Mouse (Mus musculus): ENCODE measurements around the gene Zic2.

Gene Zic2

DNA sequence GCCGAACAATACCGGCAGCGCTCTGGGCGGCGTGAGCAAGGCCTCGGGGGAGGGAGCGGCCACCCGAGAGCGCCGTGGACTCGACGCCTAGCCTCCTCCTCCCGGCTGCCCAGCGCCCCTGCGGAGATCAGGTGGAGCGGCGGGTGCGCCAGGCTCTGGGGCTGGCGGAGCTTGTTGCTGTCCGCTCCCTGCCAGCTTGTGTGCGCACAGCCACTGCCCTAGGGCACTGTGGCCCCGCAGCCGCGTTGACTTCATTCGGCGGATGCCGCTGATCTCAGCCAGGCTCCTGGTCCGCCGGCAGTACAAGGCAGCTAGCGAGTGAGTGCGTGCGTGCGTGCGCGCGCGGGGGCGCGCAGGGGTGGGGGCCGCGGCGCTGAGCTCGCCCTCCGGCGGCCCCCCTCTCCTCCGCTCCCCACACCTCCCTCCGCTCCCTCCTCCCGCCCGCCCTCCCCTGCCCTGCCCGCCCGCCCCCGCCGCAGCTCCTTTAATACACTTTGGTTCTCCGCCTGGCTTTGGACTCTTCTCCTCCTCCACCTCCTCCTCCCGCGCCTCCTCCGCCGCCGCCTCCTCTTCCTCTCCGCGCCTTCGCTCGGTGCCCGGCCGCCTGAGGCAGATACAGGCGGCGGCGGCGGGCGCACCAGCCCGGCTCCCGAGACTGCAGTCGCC lies at the start of gene Zic2:
Gene Zic2 (plus strand): TSS at position 545 of the 666 bp plus-strand sequence.
- DNase-seq = peak; percentile 97 to 98

DNA sequence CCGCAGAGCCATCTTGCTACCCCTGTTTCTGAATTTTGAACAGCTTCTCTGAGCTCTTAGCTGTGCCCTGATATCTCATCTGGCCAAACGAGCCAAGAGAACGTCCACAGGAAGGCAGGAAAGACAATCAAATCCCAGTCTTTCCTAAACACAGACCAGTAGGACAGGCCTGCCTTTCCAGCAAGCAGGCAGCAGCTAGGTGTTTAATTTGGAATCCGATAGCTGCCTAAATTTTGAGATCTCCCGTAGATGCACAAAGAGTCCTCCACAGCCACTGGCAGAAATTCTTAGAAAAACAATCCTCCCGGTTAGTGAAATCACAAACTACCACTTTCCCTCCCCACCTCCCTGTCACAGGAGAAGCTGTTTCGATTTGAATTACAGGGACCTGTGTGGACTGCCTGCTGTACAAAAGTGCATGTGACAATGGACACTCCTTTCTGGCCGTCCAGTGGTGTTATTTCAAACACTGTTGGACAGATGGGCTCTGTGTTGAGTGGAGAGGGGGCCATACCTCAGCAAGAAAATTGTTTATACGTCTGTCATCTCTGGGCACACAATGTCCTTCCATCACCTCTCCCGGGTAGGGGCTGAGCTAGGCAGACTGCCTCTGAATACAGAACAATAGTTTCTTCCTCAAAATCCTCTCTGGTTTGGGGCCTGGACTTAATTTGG lies 48.6 kb upstream of the Zic2 start:
- no peak for DNase-seq

DNA sequence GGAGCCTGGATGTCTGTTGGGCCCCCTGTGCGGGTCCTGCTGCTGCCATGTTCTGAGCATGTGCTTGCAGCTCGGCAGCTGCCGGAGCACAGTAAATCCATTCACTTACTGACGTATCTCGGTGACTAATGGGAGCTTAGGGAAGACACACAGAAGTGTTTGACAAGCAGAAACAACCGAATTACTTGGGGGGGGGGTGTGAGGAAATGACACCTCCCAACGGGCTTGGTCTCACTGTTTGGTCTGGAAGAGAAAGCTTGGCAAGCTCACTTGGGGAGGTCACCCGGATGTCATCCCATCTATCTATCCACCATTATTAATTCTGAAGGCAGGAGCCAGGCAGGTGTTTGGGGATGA lies 48.1 kb upstream of the Zic2 start:
- no peak for DNase-seq

DNA sequence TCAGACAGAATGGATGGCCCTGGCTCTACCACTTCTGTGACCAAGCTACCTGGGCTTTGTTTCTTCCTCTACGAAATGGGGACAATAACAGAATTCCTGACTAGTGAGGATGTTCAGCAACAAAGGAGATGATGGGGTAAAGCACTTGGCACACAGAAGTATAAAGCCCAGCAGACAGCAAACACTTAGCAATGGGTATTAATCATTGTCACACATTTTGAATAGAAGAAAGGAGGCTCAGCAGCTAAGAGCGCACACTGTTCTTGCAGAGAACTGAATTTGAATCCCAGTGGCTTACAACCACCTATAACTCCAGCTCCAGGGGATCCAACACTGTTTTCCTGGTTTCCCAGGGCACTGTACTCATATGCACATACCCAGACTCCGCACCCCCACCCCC lies 47.6 kb upstream of the Zic2 start:
- DNase-seq = no peak

DNA sequence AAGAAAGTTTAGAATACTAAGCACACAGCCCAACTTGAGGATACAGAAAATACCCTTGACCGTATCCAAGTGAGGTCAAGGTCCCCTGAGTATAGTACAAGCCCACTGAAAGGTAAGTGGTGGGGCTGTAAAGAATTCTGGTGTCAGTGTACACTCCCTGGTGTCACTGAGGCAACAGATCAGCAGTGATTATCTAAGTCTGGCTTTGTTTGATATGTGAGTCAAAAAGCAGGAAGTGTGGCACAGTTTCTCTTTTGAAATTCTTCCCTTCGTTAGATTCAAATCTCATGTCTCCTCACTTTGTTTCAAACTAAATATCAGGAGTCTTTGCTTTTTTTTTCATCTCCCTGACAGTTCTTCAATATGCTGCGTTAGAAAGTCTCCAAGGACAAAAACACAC lies 42.7 kb upstream of the Zic2 start:
- DNase-seq = no peak

DNA sequence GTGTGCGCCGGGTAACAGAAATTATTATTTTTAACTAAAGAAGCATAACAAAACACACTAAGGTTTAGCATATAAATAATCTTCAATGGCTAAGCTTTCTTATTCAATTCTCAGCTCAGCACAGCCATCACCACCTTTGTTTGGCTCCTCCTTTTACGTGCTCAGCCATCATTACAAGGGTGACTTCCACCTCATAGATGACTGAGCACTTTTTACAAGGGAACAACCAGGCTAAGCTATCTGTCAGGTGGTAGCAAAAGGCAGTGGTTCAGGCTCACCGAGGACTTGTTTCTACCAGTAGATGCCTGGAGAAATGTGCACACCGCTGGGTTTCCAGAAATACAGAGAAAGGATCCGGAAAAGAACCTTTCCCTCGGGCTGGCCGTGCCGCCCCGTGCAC lies 41.2 kb upstream of the Zic2 start:
- DNase-seq = no peak

DNA sequence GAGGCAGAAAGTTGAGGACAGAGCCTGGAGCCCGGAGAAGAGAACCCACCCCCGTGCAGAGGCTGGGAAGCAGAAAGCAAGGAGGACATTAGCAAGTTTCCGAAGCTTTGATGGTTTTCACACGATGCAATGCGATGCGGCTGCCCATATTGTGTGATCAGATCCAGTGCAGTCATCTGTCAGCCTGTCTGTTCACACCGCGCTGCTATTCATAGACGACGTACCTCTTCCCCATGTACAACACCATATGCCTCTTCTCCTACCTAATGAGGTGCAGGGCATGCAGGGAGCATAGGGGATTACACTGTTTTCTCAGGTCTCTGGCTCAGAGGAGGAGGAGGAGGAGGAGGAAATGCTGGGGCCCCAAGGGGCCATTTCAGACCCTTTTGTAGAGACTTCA lies 38.4 kb upstream of the Zic2 start:
- DNase-seq = no peak

DNA sequence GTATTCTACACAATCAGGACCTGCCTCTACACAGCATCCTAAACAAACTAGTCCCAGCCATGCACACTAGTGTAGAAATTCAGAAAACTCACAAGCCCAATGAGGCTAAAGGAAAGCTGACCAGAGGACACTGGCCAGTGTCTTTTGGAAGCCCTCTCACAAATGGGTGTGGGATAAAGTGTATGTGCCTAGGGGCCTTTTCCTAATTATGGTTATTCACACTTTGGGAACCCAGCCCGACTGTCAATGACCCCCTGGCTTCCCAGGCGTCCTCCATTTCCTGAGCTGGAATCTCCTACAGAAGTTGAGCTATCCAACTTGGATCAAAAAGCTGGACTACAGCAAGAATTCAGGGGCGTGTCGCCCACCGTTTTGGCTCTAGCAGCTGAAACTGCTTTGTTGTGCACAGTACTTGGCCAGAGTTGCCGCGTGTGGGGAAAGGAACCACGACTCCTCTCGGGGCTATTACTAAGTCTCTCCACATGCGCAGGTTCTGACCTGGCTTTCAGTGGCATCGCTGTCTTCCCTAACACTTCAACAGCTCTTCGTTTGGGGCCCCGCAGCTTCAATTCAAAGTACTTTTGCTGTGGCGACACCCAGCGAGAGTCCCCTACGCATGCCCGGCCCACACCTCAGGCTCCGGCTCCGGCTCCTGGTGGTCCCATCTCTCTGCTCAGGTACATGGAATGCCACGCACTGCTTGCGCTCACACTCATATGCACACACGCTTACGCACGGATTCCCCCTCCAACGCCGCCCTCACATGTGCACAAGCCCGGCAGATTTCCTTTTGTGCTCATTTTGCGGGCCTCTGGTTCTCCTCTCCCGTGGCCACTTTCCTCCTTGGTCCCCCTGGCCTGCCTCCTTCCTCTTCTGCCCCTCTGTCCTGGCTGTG lies 25.4 kb upstream of the Zic2 start:
- DNase-seq = peak; percentile 56 to 63

DNA sequence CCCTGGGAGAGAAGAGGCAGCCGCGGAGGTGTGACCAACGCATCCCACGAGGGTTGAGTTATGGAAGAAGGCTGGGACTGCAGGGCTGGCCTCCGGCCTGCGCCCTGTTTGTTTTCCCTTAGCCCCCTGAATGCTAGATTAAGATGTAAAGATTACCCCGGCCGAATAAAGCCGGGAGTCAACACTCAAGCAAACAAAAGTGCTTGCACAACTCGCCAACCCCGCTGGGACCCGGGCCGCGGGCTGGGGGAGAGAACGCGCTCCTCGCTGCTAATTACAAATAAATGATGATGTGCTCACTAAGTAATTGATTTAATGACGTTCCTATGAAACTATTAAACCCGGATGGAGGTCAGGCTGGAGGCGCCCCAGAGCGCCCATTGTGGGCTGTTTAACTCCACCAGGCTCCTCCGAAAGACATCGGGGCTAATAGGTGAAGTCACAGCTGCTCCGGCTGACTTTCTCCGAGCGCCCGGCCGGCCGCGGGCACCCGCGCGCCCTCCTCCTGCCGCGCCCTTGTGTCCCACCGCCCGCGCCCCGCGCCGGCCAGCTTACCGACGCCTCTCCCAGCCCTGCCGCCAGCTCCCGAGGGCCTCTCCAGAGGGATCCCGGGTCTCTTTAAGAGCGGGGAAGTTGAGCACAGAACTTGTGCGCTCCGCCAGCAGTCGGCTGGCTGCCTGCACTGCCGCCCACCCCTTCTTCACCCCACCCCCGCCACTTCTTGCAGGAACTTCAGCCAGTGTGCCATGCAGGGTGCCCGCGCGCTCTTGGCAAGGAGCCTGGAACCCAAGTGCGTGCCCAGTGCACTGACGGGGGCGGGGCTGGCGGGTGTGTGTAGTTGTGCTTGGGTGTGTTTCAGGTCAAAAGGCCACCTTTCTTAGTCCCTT lies 24.5 kb upstream of the Zic2 start, which contains the start of gene Gm5089:
Gene Gm5089 (minus strand): TSS at position 620 of the 887 bp plus-strand sequence.
- peak; percentile 78 to 83 for DNase-seq

DNA sequence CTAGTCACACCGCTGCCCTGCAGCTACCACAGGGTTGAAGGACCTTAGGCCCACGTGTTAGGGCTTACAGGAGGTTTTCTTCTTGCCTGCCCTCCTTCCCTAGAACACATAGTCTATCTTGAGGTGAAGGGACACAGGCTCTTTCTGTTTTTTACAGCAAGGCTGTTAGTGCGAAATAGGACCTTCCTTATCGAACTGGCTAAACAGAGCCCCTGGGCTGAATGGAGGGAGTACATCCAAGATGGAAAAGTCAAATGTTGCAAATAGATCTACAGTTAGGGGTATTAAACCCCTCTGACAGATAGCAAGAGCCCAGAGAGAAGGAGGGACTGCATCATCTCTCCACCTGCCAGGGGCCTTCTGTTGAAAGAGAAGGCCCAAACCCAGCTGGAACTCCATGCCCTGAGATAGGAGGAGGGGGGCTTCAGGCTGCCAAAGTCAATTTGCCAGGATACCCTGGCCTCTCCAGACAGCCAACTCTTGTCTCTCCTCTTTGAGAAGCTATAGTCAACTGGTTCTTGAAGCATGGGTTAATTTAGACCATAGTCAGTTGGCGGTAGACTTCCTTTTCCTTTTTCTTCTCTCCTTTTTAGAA lies 23.6 kb upstream of the Zic2 start:
- no peak for DNase-seq

DNA sequence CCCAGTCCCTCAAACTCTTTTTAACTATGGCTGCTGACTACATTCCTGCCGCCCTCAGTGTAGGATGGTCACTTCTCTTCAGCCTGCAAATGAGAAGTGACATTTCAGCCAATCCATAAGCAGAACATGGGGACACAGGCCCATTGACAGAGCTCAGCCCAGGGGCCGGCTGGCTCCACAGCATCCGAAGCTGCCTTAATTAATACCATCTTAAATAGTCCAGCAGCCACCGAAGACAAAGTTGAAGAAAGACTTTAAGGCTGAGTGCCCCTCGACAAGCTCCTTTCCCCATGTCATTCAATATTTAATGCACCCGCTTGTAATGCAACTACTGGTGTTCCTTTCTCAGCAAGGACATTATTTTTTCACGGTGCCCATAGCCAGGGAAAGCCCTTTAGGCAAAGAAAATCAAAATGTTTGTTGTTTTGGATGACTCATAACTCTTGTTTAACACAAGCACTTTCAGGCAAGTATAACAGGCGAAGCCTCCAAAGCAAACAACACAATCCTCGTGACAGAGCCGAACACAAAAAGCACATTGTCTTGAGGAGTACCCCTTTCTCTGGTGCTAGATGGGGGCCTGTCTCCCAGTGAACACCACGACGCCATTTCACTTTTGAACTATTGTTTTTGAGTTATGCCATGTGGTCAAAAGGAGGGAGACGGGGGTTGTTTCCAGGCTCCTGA lies 22.4 kb upstream of the Zic2 start:
- DNase-seq = peak; percentile 37 to 42

DNA sequence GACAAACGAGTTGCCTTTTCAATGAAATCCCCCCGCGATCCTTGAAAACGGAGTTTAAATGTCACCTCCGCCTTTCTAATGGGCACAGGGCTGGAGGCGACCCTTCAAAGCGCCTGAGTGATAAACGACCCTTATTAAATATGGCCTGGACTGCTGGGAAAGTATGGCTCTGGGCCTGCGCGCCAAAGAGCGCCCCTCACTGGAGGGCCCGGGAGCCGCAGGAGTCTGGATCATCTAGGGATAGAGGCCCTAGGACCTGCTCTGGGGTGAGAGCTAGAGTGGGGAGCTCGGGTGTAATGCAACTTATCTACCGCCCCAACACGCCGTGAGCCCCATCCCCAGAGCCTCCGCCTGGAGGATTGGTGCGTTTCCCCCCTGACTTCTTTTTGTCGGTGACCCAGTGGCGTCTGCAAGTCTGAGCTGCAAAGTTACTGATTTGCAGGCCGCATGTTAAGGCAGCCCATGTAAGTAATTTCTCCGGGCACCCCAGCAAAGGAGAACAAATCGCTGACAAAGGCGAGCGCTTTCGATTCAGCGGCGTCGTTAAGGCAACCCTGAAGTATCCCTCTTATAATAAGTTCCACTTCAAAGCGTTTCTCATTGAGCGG lies 21.7 kb upstream of the Zic2 start:
- DNase-seq = peak; percentile 80 to 85

DNA sequence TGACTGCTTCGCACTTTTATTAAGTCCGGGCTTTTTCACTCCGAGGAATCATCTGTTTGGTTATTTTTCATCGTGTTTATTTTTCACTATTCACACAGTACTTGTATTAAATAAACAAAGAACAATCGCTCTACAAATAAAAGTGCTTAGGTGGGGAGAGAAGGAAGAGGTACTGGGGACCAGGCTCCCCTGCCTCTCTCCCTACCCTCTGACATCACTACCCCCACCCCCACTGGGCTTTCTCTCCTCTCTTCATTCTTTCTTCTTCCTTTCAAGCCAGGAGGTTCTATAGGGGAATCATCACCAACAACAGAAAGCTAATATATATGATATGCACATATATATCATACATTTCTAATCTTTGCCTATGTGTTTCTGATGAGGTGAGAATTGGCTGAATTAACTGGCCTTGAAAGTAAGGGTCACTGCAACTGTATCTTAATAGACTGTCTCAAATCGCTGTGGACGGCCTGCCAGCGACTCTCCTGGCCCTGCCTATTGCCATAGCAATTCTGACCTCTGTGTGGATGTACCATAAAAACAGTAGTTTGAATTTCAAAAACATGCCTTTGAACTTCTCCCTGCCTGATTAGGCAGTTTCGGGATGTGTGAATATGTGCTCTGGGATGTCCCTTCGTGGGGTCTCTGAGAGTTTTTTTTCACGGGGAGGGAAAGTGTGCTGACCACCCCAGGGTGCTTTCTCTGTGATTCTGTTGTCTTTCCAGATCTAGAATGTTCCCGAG lies 21.1 kb upstream of the Zic2 start:
- DNase-seq = peak; percentile 46 to 53

DNA sequence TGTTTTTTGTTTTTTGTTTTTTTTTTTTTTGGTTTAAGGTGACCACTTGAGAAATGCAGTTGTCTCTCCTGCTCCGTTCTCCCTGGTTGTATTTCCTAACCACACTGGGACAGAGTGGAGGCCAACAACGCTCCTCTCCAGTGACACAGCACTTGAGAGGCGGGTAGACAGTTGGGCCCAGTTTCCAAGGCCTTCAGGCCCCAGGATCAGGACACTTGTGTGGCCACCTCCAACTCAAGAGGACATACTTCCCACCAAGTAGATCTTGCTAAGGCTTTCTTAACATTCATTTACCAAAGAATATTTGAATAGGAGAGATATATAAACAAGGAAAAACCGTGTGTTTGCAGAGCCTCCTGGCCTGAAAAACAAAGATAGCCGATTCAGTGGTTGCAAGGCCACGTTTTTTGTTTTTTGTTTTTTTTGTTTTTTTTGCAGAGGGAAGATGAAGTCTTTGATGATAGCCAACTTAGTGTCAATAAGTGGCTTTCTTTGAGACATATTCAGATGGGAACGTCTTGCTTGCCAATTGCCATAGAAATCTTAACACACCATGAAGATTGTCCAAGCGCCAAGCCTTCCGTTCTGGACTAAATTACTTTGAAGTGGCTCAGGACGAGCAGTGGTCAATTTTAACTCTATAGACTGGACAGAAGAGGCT lies 20.2 kb upstream of the Zic2 start:
- peak; percentile 41 to 46 for DNase-seq

DNA sequence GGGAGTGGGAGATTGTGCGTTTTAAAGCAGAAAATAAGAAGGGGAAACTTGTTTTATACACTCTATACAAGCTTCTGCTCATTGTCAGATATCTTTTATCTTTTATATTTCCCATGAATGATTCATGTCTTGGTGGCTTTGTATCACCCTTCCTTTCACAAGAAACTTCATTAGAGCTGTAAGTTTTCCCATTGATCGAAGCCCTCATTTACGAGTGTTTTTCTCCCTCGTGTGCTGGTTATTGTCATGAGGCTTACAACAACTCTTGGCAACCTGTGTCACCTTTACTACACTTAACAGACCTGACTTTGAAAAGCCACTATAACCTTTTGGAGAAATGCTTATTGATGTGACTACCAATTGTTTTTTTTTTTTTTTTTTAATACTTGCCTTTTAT lies 19.7 kb upstream of the Zic2 start:
- DNase-seq = no peak

DNA sequence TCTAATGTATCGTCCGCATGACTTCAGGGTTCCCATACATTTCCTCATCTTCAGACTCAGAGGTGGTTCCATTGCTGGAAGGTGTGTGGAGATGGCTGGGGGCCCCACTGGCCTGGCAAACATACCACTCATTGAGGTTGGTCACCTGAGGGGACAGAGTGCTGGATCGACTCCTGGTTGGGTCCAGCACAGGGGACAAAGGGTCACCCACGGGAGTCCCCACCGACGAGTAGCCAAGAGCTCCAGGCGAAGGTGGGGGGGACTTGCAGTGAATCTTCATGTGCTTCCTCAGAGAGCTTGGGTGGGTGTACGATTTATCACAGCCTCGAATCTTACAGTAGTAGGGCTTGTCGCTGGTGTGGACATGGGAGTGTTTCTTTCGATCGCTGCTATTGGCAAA lies 15.9 kb upstream of the Zic2 start:
- peak; percentile 31 to 68 for DNase-seq

DNA sequence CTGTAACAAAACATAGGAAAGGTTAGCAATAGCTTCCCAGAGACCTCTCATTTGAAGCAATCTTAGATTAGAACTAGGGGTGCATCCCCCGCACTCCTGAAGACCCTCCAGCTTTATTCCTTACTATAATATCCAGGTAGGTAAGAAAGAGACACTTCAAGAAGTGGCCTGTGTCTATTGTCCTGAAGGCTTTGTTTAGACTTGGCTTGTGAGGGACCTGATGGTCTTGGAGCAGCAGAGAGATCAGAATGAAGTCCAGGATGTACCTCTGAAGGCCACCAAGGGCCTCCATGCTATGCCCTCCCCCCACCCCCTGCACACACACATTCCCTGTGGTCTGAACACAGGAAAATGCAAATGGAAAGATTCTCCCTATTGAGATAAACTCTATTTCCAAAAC lies 15.5 kb upstream of the Zic2 start:
- DNase-seq = peak; percentile 42 to 52

DNA sequence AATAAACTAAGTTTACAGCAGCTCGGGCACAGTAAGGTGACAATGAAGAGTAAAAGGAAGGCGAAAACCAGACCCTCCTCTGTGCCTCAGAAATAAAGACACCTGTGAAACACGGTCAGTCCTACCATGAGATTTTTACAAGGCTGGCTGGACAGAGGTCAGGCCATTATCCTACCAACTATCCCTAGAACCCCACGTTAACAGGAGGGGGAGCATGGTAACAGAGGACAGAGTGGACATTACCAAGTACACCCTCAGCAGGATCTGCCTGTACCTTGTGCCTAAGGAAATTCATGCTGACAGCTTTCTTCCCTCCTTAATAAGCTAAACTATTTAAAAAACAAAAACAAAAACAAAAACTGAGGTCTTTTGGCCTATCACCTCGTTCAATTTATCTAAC lies 15.0 kb upstream of the Zic2 start:
- peak; percentile 27 to 48 for DNase-seq

DNA sequence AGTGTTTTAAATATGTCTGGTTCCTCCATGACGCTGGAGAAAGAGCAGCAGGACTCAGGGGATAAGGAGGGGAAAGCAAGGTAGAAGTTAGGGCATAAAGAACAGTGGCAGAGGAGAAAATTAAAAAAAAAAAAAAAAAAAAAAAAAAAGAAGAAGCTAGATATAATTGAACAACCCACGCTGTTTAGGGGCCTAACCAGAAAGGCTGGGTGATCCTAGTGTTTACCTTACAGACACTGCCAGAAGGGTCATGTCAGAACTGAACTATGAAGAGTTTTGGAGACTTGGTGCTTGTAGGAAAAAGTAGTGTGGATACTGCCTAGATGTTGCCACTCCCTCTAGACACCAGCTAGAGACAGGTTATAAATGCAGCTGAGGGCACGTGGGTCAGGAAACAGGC lies 13.7 kb upstream of the Zic2 start:
- DNase-seq = no peak

DNA sequence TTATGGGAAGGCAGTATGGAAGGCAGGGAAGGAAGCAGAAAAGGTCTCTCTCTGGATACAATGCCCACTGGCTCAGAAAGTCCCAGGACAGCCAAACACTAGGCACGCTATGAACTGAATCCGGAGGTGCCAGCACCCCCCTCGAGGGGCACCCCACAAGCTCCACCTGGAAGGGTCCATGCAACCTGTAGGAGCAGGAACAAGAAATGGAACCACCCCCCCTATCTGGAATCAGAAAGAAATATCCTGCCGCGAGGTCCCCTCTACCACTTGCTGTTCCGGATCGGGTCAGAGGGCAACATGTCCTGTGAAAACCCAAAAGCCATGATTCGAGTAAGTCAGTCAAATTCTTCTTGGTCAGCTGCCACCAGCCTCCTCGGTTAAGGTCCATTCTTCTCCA lies 13.3 kb upstream of the Zic2 start:
- peak; percentile 55 to 66 for DNase-seq
